Mouse (Mus musculus): ENCODE results near the gene Inmt. TPM values are rescaled to one million over a fixed set of nuclear protein-coding genes. Genes with fewer than 3 reads are reported as not detected.

The Inmt gene
- polyA plus RNA-seq, 1 experiment from 2014 or later = not detected

DNA sequence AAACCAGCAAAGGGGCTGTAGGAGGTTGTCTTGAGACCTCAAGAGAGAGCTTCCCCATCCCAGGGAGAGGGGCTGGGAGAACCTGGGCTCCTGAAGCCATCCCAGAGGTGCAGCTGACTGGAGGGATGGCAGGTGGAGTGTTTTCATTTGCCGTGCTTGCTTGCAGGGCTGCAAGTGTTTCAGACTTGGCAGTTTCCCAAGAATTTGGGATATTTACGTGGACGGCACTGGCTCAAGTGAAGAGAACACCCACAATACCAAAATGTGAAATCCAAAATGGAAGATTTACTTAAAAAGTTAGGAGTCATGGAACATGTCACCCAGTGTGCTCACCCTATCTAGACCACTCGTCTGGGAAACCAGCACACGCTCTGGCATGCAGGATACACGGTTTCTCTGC is 44.2 kb downstream of the Inmt start:
- H3K4me2 ChIP-seq = peak overlapping the region; percentile 29
- H3K4me3 ChIP-seq = no peak overlapping the region
- H3K36me3 ChIP-seq = no peaks in the 10 kb centered on the region
- 14% methylated on average over 6 of the region's 6 CpGs for WGBS
- H3K4me1 ChIP-seq (replicated peaks) = peaks cover 40% of the 10 kb centered on the region
- H3K27ac ChIP-seq = peak overlapping the region; percentile 72
- ATAC-seq (replicated peaks; ENCODE audit: insufficient number of reproducible peaks, insufficient read depth, low FRiP score, low read depth) = no peak
- H3K27me3 ChIP-seq = no peaks in the 10 kb centered on the region
- H3K9ac ChIP-seq = no peak overlapping the region
- no peaks in the 10 kb centered on the region for H3K9me3 ChIP-seq (replicated peaks)

DNA sequence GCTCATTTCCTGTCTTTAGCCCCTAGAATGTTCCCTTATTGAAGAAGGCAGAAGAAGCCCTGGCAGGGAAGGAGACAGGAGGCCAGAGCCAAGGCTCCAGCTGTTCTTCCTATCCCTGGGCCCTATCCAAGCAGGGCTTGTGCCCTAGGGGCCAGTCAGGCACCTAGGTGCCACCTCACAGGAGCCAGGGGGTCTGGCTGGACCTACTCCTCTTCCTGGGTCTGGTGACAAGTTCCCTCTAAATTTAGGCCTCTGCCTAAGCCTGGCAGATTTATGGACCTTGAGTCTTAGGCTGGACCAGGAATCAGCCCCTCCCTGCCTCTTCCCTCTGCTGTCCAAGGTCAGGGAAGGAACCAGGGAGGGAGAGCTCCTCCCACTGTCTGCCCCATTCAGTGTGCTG is 46.5 kb downstream of the Inmt start:
- Histone ChIP-seq H3K4me2 (no peak overlapping the region), H3K9ac (no peak overlapping the region), H3K27ac (no peak overlapping the region), H3K36me3 (no peaks in the 10 kb centered on the region), H3K4me1 (replicated peaks) (peaks cover 34% of the 10 kb centered on the region), H3K4me3 (no peak overlapping the region), H3K9me3 (replicated peaks) (no peaks in the 10 kb centered on the region), H3K27me3 (0 out of 2 replicates have a peak, but pooled peaks cover 3% of the 10 kb centered on the region)
- ATAC-seq (replicated peaks; ENCODE audit: insufficient number of reproducible peaks, insufficient read depth, low FRiP score, low read depth) = no peak

DNA sequence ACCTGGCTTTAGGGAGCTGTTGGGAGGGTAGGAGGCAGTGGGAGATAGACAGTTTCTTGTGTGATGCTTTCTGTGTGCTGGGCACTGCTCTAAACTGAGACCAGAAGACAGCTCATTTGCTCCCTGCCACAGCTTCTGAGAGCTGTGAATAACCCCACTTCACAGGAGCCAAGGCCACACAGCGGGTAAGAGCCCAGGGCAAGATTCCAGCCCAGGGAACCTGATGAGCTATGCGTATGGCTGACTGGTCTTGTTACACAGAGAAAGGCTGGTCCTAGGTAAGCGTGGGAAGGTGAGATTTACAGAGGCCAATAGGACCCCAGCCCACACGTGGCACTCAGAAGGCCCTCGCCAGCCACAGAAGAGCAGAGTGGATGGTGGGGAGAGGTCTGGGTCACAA is 48.3 kb downstream of the Inmt start:
- Histone ChIP-seq H3K9me3 (replicated peaks) (no peaks in the 10 kb centered on the region), H3K4me2 (no peak overlapping the region), H3K4me3 (no peak overlapping the region), H3K27me3 (0 out of 2 replicates have a peak, but pooled peaks cover 15% of the 10 kb centered on the region), H3K27ac (no peak overlapping the region), H3K9ac (no peak overlapping the region), H3K4me1 (replicated peaks) (peaks cover 19% of the 10 kb centered on the region), H3K36me3 (no peaks in the 10 kb centered on the region)
- no peak for ATAC-seq (replicated peaks; ENCODE audit: insufficient number of reproducible peaks, insufficient read depth, low FRiP score, low read depth)
- 76% methylated on average over 5 of the region's 5 CpGs for WGBS

DNA sequence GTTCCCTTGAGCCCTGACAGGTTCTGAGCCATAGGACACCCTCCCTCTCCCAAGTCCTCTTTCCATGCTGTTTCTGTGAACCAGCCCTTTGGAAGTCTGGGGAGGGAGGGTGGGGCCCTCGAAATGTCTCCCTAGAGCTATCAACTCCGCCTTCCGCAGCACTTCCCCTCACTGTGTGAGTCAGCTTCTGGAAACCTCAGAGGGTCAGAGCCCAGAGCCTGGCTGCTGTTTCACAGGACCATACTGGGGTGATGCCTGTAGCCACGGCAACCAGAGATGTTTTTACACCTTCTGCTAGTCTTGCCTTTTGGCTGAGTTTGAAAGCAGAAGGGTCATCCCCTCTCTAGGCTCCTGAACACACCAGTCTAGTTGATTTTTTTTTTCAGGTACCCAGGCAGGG is 51.8 kb downstream of the Inmt start:
- H3K27ac ChIP-seq = no peak overlapping the region
- no peak overlapping the region for H3K9ac ChIP-seq
- 32% methylated on average over 4 of the region's 4 CpGs for WGBS
- peaks cover 2% of the 10 kb centered on the region; the same call in 1 of the 2 replicates for H3K4me1 ChIP-seq (replicated peaks)
- H3K36me3 ChIP-seq = no peaks in the 10 kb centered on the region
- H3K27me3 ChIP-seq = peaks cover 37% of the 10 kb centered on the region
- no peaks in the 10 kb centered on the region for H3K9me3 ChIP-seq (replicated peaks)
- H3K4me2 ChIP-seq = no peak overlapping the region
- no peak for ATAC-seq (replicated peaks; ENCODE audit: insufficient number of reproducible peaks, insufficient read depth, low FRiP score, low read depth)
- no peak overlapping the region for H3K4me3 ChIP-seq

Other genes with a start within 250 kb of the Inmt start
- 4.3 and 6.7 TPM in 2 replicates for gene Nod1, start 202.4 kb downstream of the Inmt start, polyA plus RNA-seq (2015; fragmentation: Nextera tagmentation; extraction: Ambion mirVana)
- gene Ggct, start 182.1 kb downstream of the Inmt start, polyA plus RNA-seq (2015; fragmentation: Nextera tagmentation; extraction: Ambion mirVana) = 4.2 and 4.9 TPM in 2 replicates
- gene Gars, start 137.0 kb downstream of the Inmt start, polyA plus RNA-seq (2015; fragmentation: Nextera tagmentation; extraction: Ambion mirVana) = 138 and 144 TPM in 2 replicates
- 10.2 and 11.9 TPM in 2 replicates for gene Crhr2, start 42.0 kb downstream of the Inmt start, polyA plus RNA-seq (2015; fragmentation: Nextera tagmentation; extraction: Ambion mirVana)
- 6.2 and 7.7 TPM in 2 replicates for gene Mindy4, start 28.3 kb upstream of the Inmt start, polyA plus RNA-seq (2015; fragmentation: Nextera tagmentation; extraction: Ambion mirVana)
- gene Aqp1, start 161.4 kb upstream of the Inmt start, polyA plus RNA-seq (2015; fragmentation: Nextera tagmentation; extraction: Ambion mirVana) = 42.8 and 51.1 TPM in 2 replicates
- not detected in 2 replicates for gene Ghrhr, start 201.3 kb upstream of the Inmt start, polyA plus RNA-seq (2015; fragmentation: Nextera tagmentation; extraction: Ambion mirVana)

Measured in heart, embryonic 15.5 days (tissue).